Mouse (Mus musculus) embryo, embryonic 10.5 days (tissue): ENCODE results near the gene 1700023F06Rik.

Source experiments
- DNase-seq: peaks from one replicate; pipeline ENCODE4 v3.0.0-alpha.2; 2015; ENCODE audit warnings: low spot score

Gene 1700023F06Rik

DNA sequence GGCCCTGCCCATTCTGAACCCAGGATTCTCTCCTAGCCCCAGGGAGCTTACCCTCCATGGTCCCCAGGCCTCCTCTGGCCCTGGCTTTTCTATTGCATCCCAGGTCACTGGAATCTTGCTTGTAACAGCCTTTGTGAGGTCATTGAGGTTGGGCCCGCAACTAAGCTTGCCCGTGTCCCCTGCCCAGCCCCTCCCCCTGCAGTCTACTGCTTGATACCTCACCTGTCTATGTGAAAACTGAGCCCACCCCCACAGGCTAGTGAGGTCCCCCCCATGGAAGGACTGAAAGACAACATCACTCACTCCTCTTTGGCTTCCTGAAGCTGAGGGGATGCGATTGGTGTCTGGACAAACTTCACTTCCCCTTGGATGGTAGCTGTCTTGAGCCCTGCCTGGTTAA is at the start of gene 1700023F06Rik:
Gene 1700023F06Rik (minus strand): TSS at position 101 of the 400 bp plus-strand sequence.
- DNase-seq: no peak

DNA sequence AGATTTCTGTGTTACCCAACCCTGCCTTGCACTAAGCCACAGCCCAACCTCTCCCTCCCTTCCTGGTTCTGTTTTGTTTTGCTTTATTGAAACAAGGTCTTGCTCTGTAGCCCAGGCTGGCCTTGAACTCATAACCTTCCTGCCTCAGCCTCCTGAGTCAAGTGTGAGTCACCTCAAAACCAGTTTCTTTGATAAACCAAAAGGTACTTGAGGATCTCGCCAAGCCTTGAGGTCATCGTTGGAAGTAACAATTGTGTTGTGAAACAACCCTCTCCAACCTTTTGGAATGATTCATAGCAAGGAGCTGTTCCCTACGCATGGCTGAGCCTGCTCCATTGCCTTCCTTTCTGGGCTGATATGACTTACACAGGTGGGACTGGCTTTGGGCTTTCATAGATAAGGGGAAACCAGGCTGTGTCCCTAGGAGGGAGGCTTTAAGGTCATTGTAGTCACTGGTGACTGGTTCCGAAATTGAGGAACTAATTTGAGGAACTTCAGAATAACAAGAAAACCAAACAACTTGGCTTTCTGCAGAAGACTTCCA is 49.7 kb upstream of the 1700023F06Rik start:
- no peak for DNase-seq

- no peak for DNase-seq
Observed at GRCm38 (mm10) chr11:103253605-103254004, 45.2 kb upstream of the 1700023F06Rik start.

- no peak for DNase-seq
Observed at GRCm38 (mm10) chr11:103252380-103252779, 44.0 kb upstream of the 1700023F06Rik start.

GRCm38 (mm10) chr11:103250324-103250723 is 42.0 kb upstream of the 1700023F06Rik start:
- no peak for DNase-seq

DNA sequence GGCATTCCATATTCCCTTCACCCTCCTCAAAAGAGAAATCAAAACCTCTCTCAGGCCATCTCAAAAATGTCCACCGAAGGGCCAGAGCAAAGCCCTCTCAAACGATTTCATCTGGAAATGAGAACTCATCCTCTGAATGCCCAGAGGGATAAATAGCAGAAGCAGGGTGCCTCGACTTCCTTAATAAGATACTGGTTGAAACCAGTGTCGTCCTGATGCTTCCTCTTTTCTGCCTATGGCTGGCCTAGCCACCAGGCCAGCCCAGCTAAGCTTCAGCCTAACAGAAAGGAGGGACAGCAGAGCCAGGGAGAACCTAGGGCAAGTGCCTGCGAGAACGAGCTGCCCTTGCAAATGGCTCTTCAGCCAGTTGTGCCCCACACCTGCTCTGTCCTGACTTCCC is 41.2 kb upstream of the 1700023F06Rik start:
- DNase-seq: no peak

DNA sequence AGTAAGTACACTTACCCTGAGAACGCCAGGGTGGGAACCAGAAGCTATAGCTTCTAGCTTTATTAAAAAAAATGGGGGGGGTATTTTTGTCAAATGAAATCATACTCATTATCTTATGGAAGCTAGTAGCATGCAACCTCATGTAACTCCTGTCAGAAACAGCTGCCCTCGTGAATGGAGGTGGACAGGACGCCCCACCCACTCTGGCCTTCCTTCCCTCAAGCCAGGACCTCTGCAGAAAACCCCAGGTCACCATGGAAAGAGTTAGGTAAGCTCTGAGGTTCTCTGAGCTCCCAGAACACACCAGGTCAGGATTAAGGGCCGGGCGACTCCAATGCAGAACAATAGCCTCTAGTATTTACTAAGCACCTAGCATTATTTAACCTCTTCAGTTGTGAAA is 40.5 kb upstream of the 1700023F06Rik start:
- no peak for DNase-seq

DNA sequence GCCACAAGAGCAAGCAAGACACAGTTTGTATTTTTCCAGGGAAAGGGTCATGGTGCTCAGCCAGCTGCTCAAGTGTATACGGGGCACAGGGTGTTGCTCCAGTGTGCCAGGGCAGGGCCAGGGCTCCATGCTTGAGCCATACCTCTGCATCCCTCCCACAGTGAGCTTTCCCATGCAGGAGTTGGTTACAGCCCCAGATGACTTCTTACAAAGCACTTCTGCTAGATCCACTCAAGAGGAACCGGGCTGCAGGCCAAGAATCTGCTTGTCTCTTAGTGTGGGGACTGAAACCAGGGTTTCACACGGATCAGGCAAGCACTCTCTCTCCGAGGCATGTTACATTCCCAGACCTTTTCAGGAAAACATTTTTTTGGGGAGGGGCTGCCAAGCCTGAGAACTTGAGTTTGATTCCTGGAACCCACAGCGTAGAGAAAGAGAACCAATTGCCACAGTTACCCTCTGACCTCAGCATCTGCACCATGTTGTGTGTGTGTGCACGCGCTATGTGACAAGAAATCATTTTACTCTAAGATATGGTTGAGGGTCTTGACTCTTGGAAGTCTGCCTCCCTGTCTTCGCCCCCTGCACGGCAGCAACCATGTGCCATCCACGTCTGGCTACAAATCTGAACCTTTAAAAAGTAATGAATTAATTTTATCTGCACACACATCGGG is 39.3 kb upstream of the 1700023F06Rik start:
- no peak for DNase-seq

GRCm38 (mm10) chr11:103246731-103247290 is 38.5 kb upstream of the 1700023F06Rik start:
- DNase-seq: no peak

GRCm38 (mm10) chr11:103246081-103246730 is 37.8 kb upstream of the 1700023F06Rik start:
- DNase-seq: no peak

- no peak for DNase-seq
Observed at GRCm38 (mm10) chr11:103244856-103245255, 36.5 kb upstream of the 1700023F06Rik start.

DNA sequence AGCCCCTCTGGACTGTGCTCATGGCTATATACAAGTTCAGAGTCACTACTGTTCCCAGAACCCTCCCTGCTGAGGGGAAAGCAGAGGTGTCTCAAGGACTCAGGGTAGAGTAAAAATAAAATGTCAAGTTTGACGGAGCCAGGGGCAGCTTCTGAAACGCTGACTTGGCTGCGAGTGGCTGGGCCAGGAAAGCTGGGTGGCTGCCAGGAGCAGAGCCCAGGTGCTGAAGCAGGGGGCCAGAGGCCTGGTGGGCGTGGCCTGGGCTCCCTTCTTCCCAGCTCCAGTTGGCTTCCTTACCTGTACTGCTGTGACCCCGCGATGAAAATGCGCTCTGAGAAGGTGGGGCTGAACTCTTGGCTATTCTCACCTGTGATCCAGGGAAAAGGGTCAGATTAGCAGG is 32.4 kb upstream of the 1700023F06Rik start:
- no peak for DNase-seq

GRCm38 (mm10) chr11:103237757-103238156 is 29.4 kb upstream of the 1700023F06Rik start:
- DNase-seq: no peak

DNA sequence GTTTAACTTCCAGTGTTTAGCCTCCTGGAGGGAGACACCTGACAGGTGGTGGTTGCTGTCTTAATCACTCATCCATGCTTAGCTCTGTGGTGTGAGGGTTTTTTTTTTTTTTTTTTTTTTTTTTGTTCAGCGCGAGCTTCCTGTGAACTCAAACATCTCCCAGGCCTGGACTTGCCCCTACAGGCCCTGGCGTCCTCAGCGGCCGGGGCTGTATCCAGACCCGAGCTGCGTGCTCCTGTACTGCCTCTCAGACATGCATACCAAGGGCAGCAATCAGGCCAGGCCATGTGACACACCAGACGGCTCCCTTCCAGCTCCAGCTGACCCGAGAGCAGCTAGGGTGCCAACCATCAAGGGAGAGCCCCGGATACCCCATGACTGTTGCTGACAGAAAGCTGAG is 28.5 kb upstream of the 1700023F06Rik start:
- no peak for DNase-seq

DNA sequence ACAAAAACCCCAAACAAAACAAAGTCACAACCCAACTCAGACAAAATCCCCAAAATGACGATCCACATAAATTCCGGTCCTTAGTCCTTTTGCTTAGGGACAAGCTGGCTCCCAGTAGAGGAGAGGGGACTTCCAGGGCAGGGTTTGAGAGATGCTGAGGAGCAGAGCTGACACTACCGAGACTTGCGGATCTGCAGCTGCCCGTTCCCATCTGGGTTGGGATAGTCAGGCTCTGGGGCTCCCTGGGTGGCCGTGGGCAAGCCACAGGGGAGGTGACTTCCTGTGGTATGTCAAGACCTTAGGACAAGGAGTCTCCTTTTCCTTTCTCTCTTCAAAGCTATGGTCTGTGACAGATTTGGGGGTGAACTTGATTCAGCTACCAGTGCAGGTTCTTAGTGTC is 28.1 kb upstream of the 1700023F06Rik start:
- no peak for DNase-seq

DNA sequence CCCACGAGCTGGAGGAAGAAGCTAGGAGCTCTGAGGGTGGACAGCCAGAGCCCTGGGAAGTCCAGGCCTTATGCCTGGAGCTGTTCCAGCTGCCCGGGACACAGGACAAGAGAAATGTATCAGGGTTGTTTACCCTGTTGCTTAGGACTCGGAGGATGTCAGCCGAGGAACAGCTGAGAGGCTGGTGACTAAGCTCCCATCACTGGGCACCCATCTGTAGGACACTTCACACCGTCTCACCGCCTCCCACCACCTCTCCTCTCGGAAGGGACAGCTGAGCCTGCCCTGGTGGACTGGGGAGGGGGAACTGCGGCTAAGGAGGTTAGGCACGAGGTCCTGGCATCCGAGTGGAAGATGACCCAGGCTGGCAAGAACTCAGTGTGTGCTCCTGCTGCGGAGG is 27.3 kb upstream of the 1700023F06Rik start:
- DNase-seq: no peak

- no peak for DNase-seq
Observed at GRCm38 (mm10) chr11:103234447-103234846, 26.1 kb upstream of the 1700023F06Rik start.

DNA sequence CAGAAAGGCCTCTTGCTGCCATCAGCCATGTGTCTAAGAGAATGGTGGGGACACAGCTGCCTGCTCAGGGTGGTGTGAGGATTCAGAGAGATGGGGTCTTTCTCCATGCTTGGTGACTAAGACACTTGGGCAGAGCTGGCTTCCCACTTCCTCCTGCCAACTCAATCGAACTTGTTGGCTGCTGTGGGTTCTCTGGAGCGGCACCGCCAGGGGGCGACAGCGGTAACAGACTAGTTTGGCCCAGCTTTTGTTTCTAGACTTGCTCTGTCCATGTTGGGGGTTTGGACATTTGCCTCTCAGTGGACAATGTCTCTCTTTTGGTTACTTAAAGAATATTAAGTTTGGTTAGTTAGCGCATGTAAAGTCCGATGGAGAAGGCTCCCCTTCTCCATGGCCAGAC is 24.6 kb upstream of the 1700023F06Rik start:
- peak; percentile 84 for DNase-seq

GRCm38 (mm10) chr11:103231367-103231766 is 23.0 kb upstream of the 1700023F06Rik start:
- DNase-seq: no peak

GRCm38 (mm10) chr11:103230626-103231025 is 22.3 kb upstream of the 1700023F06Rik start:
- DNase-seq: no peak

DNA sequence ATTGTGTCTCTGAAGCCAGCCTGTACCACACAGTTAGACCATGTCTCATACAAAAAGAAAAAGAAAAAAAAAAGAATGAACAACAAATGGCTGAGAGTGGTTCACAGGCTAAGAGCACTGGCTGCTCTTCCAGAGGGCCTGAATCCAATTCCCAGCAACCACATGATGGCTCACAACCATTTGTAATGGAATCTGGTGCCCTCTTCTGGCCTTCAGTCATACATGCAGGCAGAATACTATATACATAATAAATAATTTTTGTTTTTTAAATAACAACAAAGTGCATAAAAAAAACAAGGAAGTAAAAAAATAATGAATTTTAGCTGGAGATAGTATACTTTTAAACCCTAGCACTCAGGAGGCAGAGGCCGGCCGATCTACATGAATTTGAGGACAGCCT is 21.2 kb upstream of the 1700023F06Rik start:
- no peak for DNase-seq

GRCm38 (mm10) chr11:103223951-103224456 is 15.6 kb upstream of the 1700023F06Rik start:
- no peak for DNase-seq

DNA sequence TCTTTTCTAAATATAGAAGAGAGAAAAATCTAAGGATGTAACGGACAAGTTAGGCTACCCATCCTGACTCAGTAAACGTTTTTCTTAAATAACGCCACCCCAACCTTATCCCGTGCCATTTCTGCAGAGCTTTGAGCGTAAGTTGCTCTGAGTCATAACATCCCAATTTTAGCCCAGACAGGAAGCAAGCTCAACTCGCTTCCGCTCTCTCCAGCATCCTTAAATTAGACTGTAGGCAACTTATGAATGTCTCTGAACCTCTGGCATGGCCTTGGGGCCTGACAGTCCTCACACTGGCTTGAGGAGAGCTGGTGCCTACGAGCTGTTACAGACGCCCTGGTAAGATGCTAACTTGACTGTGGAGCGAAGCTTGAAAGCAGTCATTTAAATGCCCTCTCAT is 15.1 kb upstream of the 1700023F06Rik start:
- DNase-seq: no peak
